Comparison of ENCODE assay signal across 24 mouse cellular contexts in genomic region chr8:103144835-103145234, GRCm38 (mm10).
DNase-seq lines count a peak whose midpoint lies in the region; ATAC-seq and TF ChIP-seq lines count a peak whose summit lies in the region.
"Had no signal": no experiment of that assay in that cellular context is flagged by ENCODE, and none has a peak within 500 bp of the region (broad histone marks: within the 10 kb centered on the region; RNA-seq: fewer than 3 reads in every experiment).

No protein-coding gene starts in this region.

- H3K9ac ChIP-seq in lung, embryonic 14.5 days = no peak overlapping the region
- H3K9ac ChIP-seq in lung, embryonic 16.5 days (ENCODE audit: low read length) = no peak overlapping the region
- H3K9ac ChIP-seq in midbrain, embryonic 11.5 days (ENCODE audit: low read length) = no peak overlapping the region
- no peak overlapping the region for H3K9ac ChIP-seq in midbrain, embryonic 16.5 days (ENCODE audit: low read depth, low read length)
- H3K9ac ChIP-seq: embryonic facial prominence, embryonic 12.5 days; forebrain, embryonic 13.5 days; forebrain, embryonic 15.5 days had no signal

- no peaks in the 10 kb centered on the region for H3K9me3 ChIP-seq in lung, embryonic 14.5 days (ENCODE audit: low read depth, low read length)
- no peaks in the 10 kb centered on the region for H3K9me3 ChIP-seq in lung, embryonic 16.5 days (ENCODE audit: control insufficient read depth, low read length)
- no peaks in the 10 kb centered on the region for H3K9me3 ChIP-seq in midbrain, embryonic 11.5 days (ENCODE audit: control insufficient read depth, low read length)
- H3K9me3 ChIP-seq in midbrain, embryonic 16.5 days (replicated peaks; ENCODE audit: control insufficient read depth, low read length, poor library complexity, severe bottlenecking) = no peaks in the 10 kb centered on the region
- H3K9me3 ChIP-seq: embryonic facial prominence, embryonic 10.5 days; embryonic facial prominence, embryonic 12.5 days; forebrain, embryonic 13.5 days; forebrain, embryonic 15.5 days had no signal

- WGBS in lung, embryonic 14.5 days = 67% methylated on average over 1 of the region's 1 CpGs
- 42% methylated on average over 1 of the region's 1 CpGs for WGBS in lung, embryonic 16.5 days
- whole genome bisulfite sequencing in midbrain, embryonic 11.5 days = 67% methylated on average over 1 of the region's 1 CpGs
- WGBS in midbrain, embryonic 16.5 days = 57% methylated on average over 1 of the region's 1 CpGs

- H3K36me3 ChIP-seq in lung, embryonic 14.5 days (ENCODE audit: insufficient read depth) = no peaks in the 10 kb centered on the region
- H3K36me3 ChIP-seq in lung, embryonic 16.5 days (ENCODE audit: control insufficient read depth, insufficient read depth, low read length) = no peaks in the 10 kb centered on the region
- no peaks in the 10 kb centered on the region for H3K36me3 ChIP-seq in midbrain, embryonic 11.5 days (ENCODE audit: control insufficient read depth, insufficient read depth, low read length)
- H3K36me3 ChIP-seq in midbrain, embryonic 16.5 days (ENCODE audit: control insufficient read depth, insufficient read depth, low read length) = no peaks in the 10 kb centered on the region
- H3K36me3 ChIP-seq: embryonic facial prominence, embryonic 10.5 days; embryonic facial prominence, embryonic 12.5 days; forebrain, embryonic 15.5 days; G1E had no signal

- H3K27ac ChIP-seq in lung, embryonic 14.5 days (ENCODE audit: low read depth) = no peak overlapping the region
- H3K27ac ChIP-seq in lung, embryonic 16.5 days (ENCODE audit: low read length) = no peak overlapping the region
- no peak overlapping the region for H3K27ac ChIP-seq in midbrain, embryonic 11.5 days (ENCODE audit: low read depth, low read length)
- H3K27ac ChIP-seq in midbrain, embryonic 16.5 days (ENCODE audit: low read length) = no peak overlapping the region
- H3K27ac ChIP-seq: embryonic facial prominence, embryonic 10.5 days; embryonic facial prominence, embryonic 12.5 days; forebrain, embryonic 13.5 days; forebrain, embryonic 15.5 days had no signal

- no peaks in the 10 kb centered on the region for H3K27me3 ChIP-seq in lung, embryonic 14.5 days (ENCODE audit: insufficient read depth, low read length)
- H3K27me3 ChIP-seq in lung, embryonic 16.5 days (ENCODE audit: control insufficient read depth, insufficient read depth, low read depth, low read length) = no peaks in the 10 kb centered on the region
- H3K27me3 ChIP-seq in midbrain, embryonic 11.5 days (ENCODE audit: control insufficient read depth, insufficient read depth, low read length) = no peaks in the 10 kb centered on the region
- H3K27me3 ChIP-seq in midbrain, embryonic 16.5 days (ENCODE audit: control insufficient read depth, insufficient read depth, low read depth, low read length) = no peaks in the 10 kb centered on the region
- H3K27me3 ChIP-seq: CH12.LX; embryonic facial prominence, embryonic 12.5 days; forebrain, embryonic 13.5 days; forebrain, embryonic 15.5 days; Patski had no signal

- TF ChIP-seq CTCF in lung, embryonic 14.5 days (IDR thresholded peaks at IDR 0.05; ENCODE audit: low read depth) = no peak

- no peaks in the 10 kb centered on the region for H3K4me1 ChIP-seq in lung, embryonic 14.5 days (ENCODE audit: insufficient read depth)
- H3K4me1 ChIP-seq in lung, embryonic 16.5 days (replicated peaks; ENCODE audit: control insufficient read depth, insufficient read depth, low read length) = no peaks in the 10 kb centered on the region
- peaks cover 8% of the 10 kb centered on the region for H3K4me1 ChIP-seq in midbrain, embryonic 11.5 days (ENCODE audit: control insufficient read depth, insufficient read depth, low read length)
- peaks cover 6% of the 10 kb centered on the region; the same call in 1 of the 2 replicates for H3K4me1 ChIP-seq in midbrain, embryonic 16.5 days (ENCODE audit: control insufficient read depth, insufficient read depth, low read length)
- H3K4me1 ChIP-seq: forebrain, embryonic 15.5 days had no signal

- peak; percentile 15 for DNase-seq in lung, embryonic 14.5 days
- DNase-seq in lung, postnatal 36 days = no peak
- no peak for DNase-seq in lung, postnatal 14 days
- DNase-seq in midbrain, embryonic 11.5 days (ENCODE audit: low spot score, missing footprints) = peak; percentile 64
- DNase-seq: adrenal gland, adult 8-10 months; adrenal gland, postnatal 14 days; adrenal gland, postnatal 36 days; B cell, adult 2 months; cerebellum, adult 11-12 months; cerebellum, adult 2 months; cerebellum, adult 9-10 months; cerebellum, postnatal 10 days; cerebellum, postnatal 25 days had no signal

- no peak overlapping the region for H3K4me3 ChIP-seq in lung, embryonic 14.5 days (ENCODE audit: low read depth, low read length)
- no peak overlapping the region for H3K4me3 ChIP-seq in lung, embryonic 16.5 days (ENCODE audit: low read length)
- no peak overlapping the region for H3K4me3 ChIP-seq in midbrain, embryonic 11.5 days (ENCODE audit: low read depth, low read length)
- no peak overlapping the region for H3K4me3 ChIP-seq in midbrain, embryonic 16.5 days (ENCODE audit: low read depth, low read length)
- H3K4me3 ChIP-seq: embryonic facial prominence, embryonic 10.5 days; embryonic facial prominence, embryonic 12.5 days; forebrain, embryonic 13.5 days; forebrain, embryonic 15.5 days had no signal

- peak; percentile 70 for ATAC-seq in lung, embryonic 14.5 days (ENCODE audit: insufficient read depth)
- peak; percentile 86 for ATAC-seq in lung, embryonic 16.5 days (ENCODE audit: low read depth)
- ATAC-seq in midbrain, embryonic 11.5 days (ENCODE audit: low FRiP score) = no peak
- no peak for ATAC-seq in midbrain, embryonic 16.5 days
- ATAC-seq: activated CD4-positive, CD25-positive, alpha-beta regulatory T cell, adult 4 months; CD4-positive, CD25-positive, alpha-beta regulatory T cell, adult 4 months; forebrain, embryonic 13.5 days; forebrain, embryonic 15.5 days; Patski had no signal

- no peak overlapping the region for H3K4me2 ChIP-seq in lung, embryonic 14.5 days
- no peak overlapping the region for H3K4me2 ChIP-seq in lung, embryonic 16.5 days (ENCODE audit: low read depth, low read length)
- H3K4me2 ChIP-seq in midbrain, embryonic 11.5 days = no peak overlapping the region
- no peak overlapping the region for H3K4me2 ChIP-seq in midbrain, embryonic 16.5 days (ENCODE audit: low read length)
- H3K4me2 ChIP-seq: embryonic facial prominence, embryonic 12.5 days; forebrain, embryonic 13.5 days; forebrain, embryonic 15.5 days had no signal

Comparison
In these comparisons a context has a peak if more than half of its experiments do, and no peak if none do; other contexts are left out.
1. DNase-seq: peak in lung, embryonic 14.5 days (single experiment) and midbrain, embryonic 11.5 days (single experiment); none in lung, postnatal 36 days (single experiment) and lung, postnatal 14 days (single experiment).
2. ATAC-seq: peak in lung, embryonic 14.5 days (single experiment) and lung, embryonic 16.5 days (single experiment); none in midbrain, embryonic 11.5 days (single experiment) and midbrain, embryonic 16.5 days (single experiment).